Mouse (Mus musculus): ENCODE measurements around the gene Kcnk7. TPM values are rescaled to one million over a fixed set of nuclear protein-coding genes. Genes with fewer than 3 reads are reported as not detected.
A peak's percentile ranks its signal among the peaks of the same experiment; 100 is the strongest.
"Not testable (repeated sequence)": the region's sequence is repeated elsewhere in the genome, so short reads cannot be mapped to it uniquely, and the experiment has no call there.

Kcnk7 gene
- 1.7 and 2.3 TPM in 2 replicates for total RNA-seq (2017)

GRCm38 (mm10) chr19:5704163-5704800, at the start of gene Kcnk7:
Kcnk7 (plus strand) TSS chr19:5704367.
- ATAC-seq (ENCODE audit: extremely low read depth, insufficient number of reproducible peaks, low FRiP score, poor library complexity, severe bottlenecking), result no peak

GRCm38 (mm10) chr19:5654720-5655298, 49.4 kb upstream of the Kcnk7 start:
- ATAC-seq (ENCODE audit: extremely low read depth, insufficient number of reproducible peaks, low FRiP score, poor library complexity, severe bottlenecking), result no peak

GRCm38 (mm10) chr19:5660942-5661751, 43.0 kb upstream of the Kcnk7 start:
- ATAC-seq (ENCODE audit: extremely low read depth, insufficient number of reproducible peaks, low FRiP score, poor library complexity, severe bottlenecking), result peak; percentile 38

- ATAC-seq (ENCODE audit: extremely low read depth, insufficient number of reproducible peaks, low FRiP score, poor library complexity, severe bottlenecking), result peak; percentile 52
Measured at GRCm38 (mm10) chr19:5662310-5662709, 41.9 kb upstream of the Kcnk7 start.

GRCm38 (mm10) chr19:5662981-5663913, 40.9 kb upstream of the Kcnk7 start, which contains the start of gene Sipa1:
Sipa1 (minus strand) TSS chr19:5663707.
- peak; percentile 65 for ATAC-seq (ENCODE audit: extremely low read depth, insufficient number of reproducible peaks, low FRiP score, poor library complexity, severe bottlenecking)

- ATAC-seq (ENCODE audit: extremely low read depth, insufficient number of reproducible peaks, low FRiP score, poor library complexity, severe bottlenecking), result no peak
Measured at GRCm38 (mm10) chr19:5664669-5665257, 39.4 kb upstream of the Kcnk7 start.

- no peak for ATAC-seq (ENCODE audit: extremely low read depth, insufficient number of reproducible peaks, low FRiP score, poor library complexity, severe bottlenecking)
Measured at GRCm38 (mm10) chr19:5665465-5665864, 38.7 kb upstream of the Kcnk7 start.

- no peak for ATAC-seq (ENCODE audit: extremely low read depth, insufficient number of reproducible peaks, low FRiP score, poor library complexity, severe bottlenecking)
Measured at GRCm38 (mm10) chr19:5666386-5666785, 37.8 kb upstream of the Kcnk7 start.

GRCm38 (mm10) chr19:5668372-5668771, 35.8 kb upstream of the Kcnk7 start:
- no peak for ATAC-seq (ENCODE audit: extremely low read depth, insufficient number of reproducible peaks, low FRiP score, poor library complexity, severe bottlenecking)

GRCm38 (mm10) chr19:5680432-5680831, 23.7 kb upstream of the Kcnk7 start:
- no peak for ATAC-seq (ENCODE audit: extremely low read depth, insufficient number of reproducible peaks, low FRiP score, poor library complexity, severe bottlenecking)

- no peak for ATAC-seq (ENCODE audit: extremely low read depth, insufficient number of reproducible peaks, low FRiP score, poor library complexity, severe bottlenecking)
Measured at GRCm38 (mm10) chr19:5684236-5684635, 19.9 kb upstream of the Kcnk7 start.

- ATAC-seq (ENCODE audit: extremely low read depth, insufficient number of reproducible peaks, low FRiP score, poor library complexity, severe bottlenecking), result no peak
Measured at GRCm38 (mm10) chr19:5684985-5685384, 19.2 kb upstream of the Kcnk7 start.

- ATAC-seq (ENCODE audit: extremely low read depth, insufficient number of reproducible peaks, low FRiP score, poor library complexity, severe bottlenecking), result no peak
Measured at GRCm38 (mm10) chr19:5685431-5685830, 18.7 kb upstream of the Kcnk7 start.

- no peak for ATAC-seq (ENCODE audit: extremely low read depth, insufficient number of reproducible peaks, low FRiP score, poor library complexity, severe bottlenecking)
Measured at GRCm38 (mm10) chr19:5685861-5686260, 18.3 kb upstream of the Kcnk7 start.

GRCm38 (mm10) chr19:5686437-5686836, 17.7 kb upstream of the Kcnk7 start:
- no peak for ATAC-seq (ENCODE audit: extremely low read depth, insufficient number of reproducible peaks, low FRiP score, poor library complexity, severe bottlenecking)

GRCm38 (mm10) chr19:5686954-5687353, 17.2 kb upstream of the Kcnk7 start:
- ATAC-seq (ENCODE audit: extremely low read depth, insufficient number of reproducible peaks, low FRiP score, poor library complexity, severe bottlenecking), result not testable (repeated sequence)

GRCm38 (mm10) chr19:5687738-5688137, 16.4 kb upstream of the Kcnk7 start:
- ATAC-seq (ENCODE audit: extremely low read depth, insufficient number of reproducible peaks, low FRiP score, poor library complexity, severe bottlenecking), result no peak

- ATAC-seq (ENCODE audit: extremely low read depth, insufficient number of reproducible peaks, low FRiP score, poor library complexity, severe bottlenecking), result peak; percentile 71
Measured at GRCm38 (mm10) chr19:5688200-5689087, 15.7 kb upstream of the Kcnk7 start, which contains the start of the genes Map3k11 and Pcnx3. Map3k11 (plus strand) TSS chr19:5688742. Pcnx3 (minus strand) TSS chr19:5688908.

Data from neutrophil, adult 5-6 weeks (primary cell).